Mouse (Mus musculus) frontal cortex, adult (tissue): ENCODE measurements around the gene Grm8.

Source experiments
- ATAC-seq: cut with Nextera tagmentation; 2 replicates; pipeline ENCODE4 v1.9.2; 2017; ENCODE audit warnings: mild to moderate bottlenecking, moderate library complexity, mixed read lengths; ENCODE audit not compliant: low TSS enrichment

The Grm8 gene

DNA sequence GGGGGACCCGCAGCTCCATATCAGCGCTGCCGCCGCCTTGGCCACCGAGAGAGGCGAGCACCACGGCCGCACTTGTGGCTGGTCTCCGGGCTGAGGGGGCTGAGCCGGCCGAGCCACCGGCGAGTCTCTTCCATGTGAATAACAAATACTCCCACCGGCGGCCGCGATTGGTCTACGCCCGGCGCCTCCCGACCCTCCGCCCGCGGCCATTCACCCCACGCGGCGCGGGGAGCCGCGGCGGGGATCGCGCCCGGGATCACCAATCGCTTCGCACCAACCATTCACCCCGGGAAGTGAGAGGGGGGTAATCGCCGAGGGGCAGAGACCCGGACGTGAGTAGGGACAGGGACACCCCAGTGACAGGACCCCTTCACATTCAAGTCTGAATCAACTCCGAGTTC lies at the start of gene Grm8:
Gene Grm8 (minus strand): TSS at position 178 of the 401 bp plus-strand sequence.
- ATAC-seq: 0 out of 2 replicates have a peak, but pooled peaks have one; percentile 11

DNA sequence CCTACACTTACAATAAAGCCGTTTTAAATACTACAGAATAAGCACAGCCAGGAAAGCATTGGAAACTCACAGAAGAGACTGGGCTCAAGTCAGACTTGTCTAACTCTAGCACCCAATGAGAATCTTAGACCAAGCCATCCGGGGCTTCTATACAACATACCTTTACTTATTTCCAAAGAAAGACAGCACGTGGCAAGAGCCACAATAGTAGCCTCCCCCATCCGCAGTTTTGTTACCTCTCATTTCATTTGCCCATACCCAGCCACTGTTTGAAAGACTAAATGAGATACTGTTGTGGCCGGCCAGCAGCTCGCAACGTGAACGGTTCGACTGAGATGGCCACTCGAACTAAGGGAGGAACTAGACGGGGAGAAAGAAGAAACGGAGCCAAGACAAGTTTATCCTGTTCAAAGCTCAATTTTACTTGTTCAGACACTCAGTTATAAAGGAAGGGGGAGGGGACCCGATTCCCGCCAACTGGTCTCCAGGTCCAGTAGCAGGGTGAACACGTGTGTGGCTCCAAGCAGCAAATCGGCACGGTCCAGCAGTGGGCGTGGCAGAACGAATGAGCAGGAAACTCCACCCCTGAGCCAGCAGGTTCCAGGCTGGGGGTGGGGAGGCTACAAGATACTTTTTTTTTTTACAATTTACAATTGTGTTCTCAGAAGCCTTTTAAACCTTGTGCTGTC lies 35.0 kb upstream of the Grm8 start:
- ATAC-seq: no peak

- ATAC-seq: no peak
These were observed 25.4 kb upstream of the Grm8 start for GRCm38 (mm10) chr6:28160399-28160798.

- no peak for ATAC-seq
These were observed 11.5 kb upstream of the Grm8 start for GRCm38 (mm10) chr6:28146445-28146844.

DNA sequence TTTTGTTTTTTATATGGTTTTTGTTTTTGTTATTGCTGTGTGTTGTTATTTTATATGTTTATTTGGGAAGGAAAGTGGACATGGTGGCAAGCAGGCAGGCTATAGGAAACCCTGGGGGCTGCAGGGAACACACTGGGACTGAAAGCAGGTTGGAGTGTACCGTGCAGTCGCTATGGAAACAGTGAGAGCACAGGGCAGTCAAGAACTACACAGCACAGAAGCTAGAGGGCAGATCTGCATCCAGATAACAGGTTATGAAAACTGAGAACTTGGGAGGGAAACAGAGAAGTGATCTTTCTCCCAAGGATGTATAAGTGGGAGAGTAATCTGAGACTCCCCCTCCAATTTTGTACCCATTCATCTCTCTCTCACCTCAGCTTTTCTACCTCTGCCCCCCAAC lies 7.4 kb upstream of the Grm8 start:
- ATAC-seq: peak; percentile 80

- ATAC-seq: peak; percentile 76
These were observed 644 bp upstream of the Grm8 start for GRCm38 (mm10) chr6:28135411-28136233.

DNA sequence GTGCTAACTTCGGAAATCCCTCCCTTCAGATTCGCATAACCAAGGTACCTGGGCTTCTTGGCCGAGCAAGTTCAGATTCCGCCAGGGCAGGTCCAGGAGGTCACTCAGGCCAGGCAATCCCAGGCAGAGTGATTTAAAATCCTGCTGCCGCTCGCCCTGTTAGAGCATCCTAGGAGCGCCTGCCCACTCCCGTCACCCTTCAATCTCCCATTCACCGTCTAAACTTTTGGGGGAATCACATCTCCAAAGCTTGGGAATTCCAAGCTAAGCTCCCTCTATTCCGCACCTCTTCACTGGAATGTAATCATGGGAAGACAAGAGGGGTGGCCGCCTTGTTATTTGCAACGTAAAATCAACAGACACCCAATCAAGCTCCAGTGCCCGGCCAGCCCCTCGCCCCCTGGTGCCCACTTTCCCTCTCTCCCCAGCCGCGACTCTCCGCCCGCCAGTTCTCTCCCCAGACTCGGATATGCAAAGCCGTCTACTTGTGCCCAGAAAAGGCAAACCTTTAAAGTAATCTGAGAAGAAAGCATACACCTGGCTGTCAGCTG lies 652 bp downstream of the Grm8 start:
- no peak; the same call in 1 of the 2 replicates for ATAC-seq

- peak; percentile 25 for ATAC-seq
These were observed 1.5 kb downstream of the Grm8 start for GRCm38 (mm10) chr6:28133206-28134063.

DNA sequence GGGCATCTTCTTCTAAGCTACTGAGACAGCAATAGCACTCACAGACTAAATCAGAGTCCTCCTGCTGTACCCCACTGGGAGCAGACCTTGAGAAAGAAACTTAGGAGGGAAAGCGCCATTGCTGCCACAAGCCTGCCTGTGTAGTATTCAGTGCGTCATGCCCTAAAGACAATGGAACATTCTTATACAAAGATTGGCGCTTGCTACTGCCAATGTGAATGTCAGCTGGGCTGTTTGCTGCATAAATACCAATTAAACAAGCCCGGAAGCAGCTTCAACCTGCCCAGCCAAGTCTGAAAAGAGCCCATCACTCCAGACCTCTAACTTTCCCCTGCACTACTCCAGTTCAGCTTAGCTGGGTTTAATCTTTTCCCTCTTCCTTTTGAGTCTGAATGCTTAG lies 2.9 kb downstream of the Grm8 start:
- ATAC-seq: no peak

GRCm38 (mm10) chr6:28128871-28129270 lies 6.1 kb downstream of the Grm8 start:
- no peak for ATAC-seq

GRCm38 (mm10) chr6:28115519-28115918 lies 19.5 kb downstream of the Grm8 start:
- ATAC-seq: no peak

GRCm38 (mm10) chr6:28114916-28115315 lies 20.1 kb downstream of the Grm8 start:
- no peak for ATAC-seq

GRCm38 (mm10) chr6:28111551-28111950 lies 23.4 kb downstream of the Grm8 start:
- ATAC-seq: peak; percentile 64; the same call in 1 of the 2 replicates

DNA sequence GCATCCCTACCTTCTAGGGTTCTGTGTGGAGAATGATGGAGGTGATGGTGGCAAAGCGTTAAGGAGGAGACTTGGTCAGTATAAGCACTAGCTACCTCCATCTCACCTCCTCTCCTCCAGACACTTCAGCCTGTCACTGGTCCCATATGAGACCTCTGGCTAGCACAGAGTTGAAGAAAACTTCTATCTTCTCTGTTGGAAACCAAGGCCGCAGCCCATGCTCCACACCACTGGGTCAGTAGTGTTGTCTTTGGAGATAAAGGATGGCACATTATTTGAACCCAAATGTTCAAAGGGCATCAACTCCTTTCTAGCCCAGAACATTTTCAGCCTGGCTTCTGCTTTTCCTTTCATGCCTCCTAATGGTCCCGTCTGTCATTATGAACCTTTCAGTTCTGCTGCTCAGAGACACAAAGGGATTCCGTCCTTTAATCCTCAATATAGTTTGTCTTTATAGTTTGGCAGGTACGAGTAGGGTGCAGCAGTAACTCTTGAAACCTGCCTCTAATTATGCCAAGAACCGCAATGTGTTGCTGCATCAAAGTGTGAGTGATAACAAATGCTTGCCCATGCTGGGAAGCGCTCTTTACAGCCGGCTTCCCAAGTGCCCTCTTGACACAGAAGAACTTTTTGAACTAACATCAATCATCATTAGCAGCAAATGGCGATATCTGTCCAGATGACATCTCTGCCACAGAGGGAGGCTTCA lies 32.2 kb downstream of the Grm8 start:
- no peak for ATAC-seq

GRCm38 (mm10) chr6:28100001-28100400 lies 35.0 kb downstream of the Grm8 start:
- ATAC-seq: no peak

GRCm38 (mm10) chr6:28092511-28092910 lies 42.5 kb downstream of the Grm8 start:
- ATAC-seq: peak; percentile 53

DNA sequence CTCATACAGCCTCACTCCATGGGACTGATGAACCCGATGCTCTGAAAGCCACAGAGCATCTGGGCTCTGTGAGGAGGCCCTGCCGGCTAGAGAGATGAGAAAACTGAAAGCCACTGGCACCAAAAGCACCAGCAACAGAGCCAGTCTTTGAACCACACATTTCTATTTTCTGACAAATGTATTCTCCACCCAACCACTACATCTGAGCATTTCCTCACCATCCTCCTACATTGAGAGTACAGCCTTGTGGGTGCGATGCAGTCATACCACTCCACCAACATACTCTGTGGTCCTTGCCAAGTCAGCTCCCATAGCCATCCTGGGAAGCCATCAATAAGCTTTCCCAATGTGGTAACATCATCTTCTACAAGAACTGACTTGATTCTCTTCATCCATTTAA lies 43.1 kb downstream of the Grm8 start:
- ATAC-seq: peak; percentile 95

GRCm38 (mm10) chr6:28090981-28091380 lies 44.0 kb downstream of the Grm8 start:
- ATAC-seq: peak; percentile 29

- ATAC-seq: no peak
These were observed 59.4 kb downstream of the Grm8 start for GRCm38 (mm10) chr6:28075534-28075933.

DNA sequence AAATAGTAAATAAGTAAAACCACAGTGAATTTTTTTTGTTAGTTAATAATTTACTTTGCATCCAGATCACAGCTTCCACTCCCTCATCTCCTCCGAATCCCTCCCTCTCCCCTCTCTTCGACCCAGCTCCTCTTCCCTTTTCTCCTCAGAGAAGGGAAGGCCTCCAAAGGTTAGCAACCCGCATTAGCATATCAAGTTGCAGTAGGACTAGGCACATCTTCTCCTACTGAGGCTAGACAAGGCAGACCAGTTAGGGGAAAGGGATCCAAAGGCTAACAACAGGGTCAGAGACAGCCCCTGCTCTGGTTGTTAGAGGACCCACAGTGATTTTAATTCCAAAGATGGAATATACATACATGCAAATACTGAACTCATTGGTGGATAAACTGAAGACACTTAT lies 60.5 kb downstream of the Grm8 start:
- no peak for ATAC-seq

DNA sequence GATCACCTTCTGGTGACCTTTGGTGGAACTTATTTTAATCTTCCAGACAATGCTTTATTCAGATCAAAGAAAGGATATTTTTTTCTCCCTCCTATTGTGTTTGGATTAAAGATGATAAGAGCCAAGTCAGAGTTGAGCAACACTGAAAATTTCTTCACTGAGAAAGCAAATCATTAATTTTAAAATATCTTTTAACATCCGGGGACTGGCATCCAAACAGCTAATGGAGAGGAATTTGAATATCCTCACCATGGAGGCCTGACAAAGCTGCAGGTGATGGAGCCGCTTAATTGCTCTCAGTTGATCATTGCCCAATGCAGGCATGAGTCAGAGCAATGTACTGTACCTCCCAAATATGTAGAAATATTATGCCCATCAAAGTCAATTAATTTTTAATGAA lies 83.0 kb downstream of the Grm8 start:
- ATAC-seq: no peak
